Comparison of ENCODE assay signal across 17 mouse cellular contexts in genomic region chr19:29469686-29470254, GRCm38 (mm10). TPM values are rescaled to one million over a fixed set of nuclear protein-coding genes. Genes with fewer than 3 reads are reported as not detected.
DNase-seq lines count a peak whose midpoint lies in the region; ATAC-seq and TF ChIP-seq lines count a peak whose summit lies in the region.
"Had no signal": no experiment of that assay in that cellular context is flagged by ENCODE, and none has a peak within 500 bp of the region (broad histone marks: within the 10 kb centered on the region; RNA-seq: fewer than 3 reads in every experiment).

No protein-coding gene starts in this region.

- TF ChIP-seq POLR2A in kidney, adult 2 months (IDR thresholded peaks at IDR 0.05; ENCODE audit: low read depth, low read length), result no peak

- WGBS in kidney, adult 2 months, result 75% methylated on average over 2 of the region's 2 CpGs
- WGBS in heart, embryonic 14.5 days, result 52% methylated on average over 2 of the region's 2 CpGs
- 90% methylated on average over 2 of the region's 2 CpGs for WGBS in kidney, embryonic 15.5 days

- H3K4me2 ChIP-seq in heart, embryonic 14.5 days (ENCODE audit: low read length), result 0 out of 2 replicates have a peak overlapping the region, but pooled peaks have one; percentile 58
- H3K4me2 ChIP-seq in kidney, embryonic 15.5 days, result no peak overlapping the region
- H3K4me2 ChIP-seq: hindbrain, embryonic 15.5 days; limb, embryonic 12.5 days; midbrain, embryonic 13.5 days had no signal

- no peak for TF ChIP-seq CTCF in kidney, adult 2 months (conservative IDR thresholded peaks at IDR 0.05; ENCODE audit: insufficient read depth, insufficient read length, low read depth, low read length)
- TF ChIP-seq CTCF in layer of hippocampus, adult 2 months (conservative IDR thresholded peaks at IDR 0.05), result no peak

- H3K27ac ChIP-seq in kidney, adult 2 months (ENCODE audit: insufficient read depth, low read depth, low read length), result peak overlapping the region; percentile 42; the same call in 1 of the 2 replicates
- peak overlapping the region; percentile 92 to 95 for H3K27ac ChIP-seq in heart, embryonic 14.5 days (replicated peaks in 1 of 2; ENCODE audit: control insufficient read depth in 1 of 2, insufficient read depth in 1 of 2, low read depth in 2 of 2, low read length in 2 of 2)
- 0 out of 2 replicates have a peak overlapping the region, but pooled peaks have one; percentile 25 for H3K27ac ChIP-seq in kidney, embryonic 15.5 days
- H3K27ac ChIP-seq in layer of hippocampus, adult 2 months, result no peak overlapping the region
- H3K27ac ChIP-seq: hindbrain, embryonic 15.5 days; limb, embryonic 12.5 days; midbrain, embryonic 13.5 days had no signal

- H3K27me3 ChIP-seq in kidney, adult 2 months (replicated peaks; ENCODE audit: control insufficient read depth, insufficient read depth, low read length), result no peaks in the 10 kb centered on the region
- H3K27me3 ChIP-seq in heart, embryonic 14.5 days (ENCODE audit: control insufficient read depth, insufficient read depth, low read length), result no peaks in the 10 kb centered on the region
- H3K27me3 ChIP-seq in kidney, embryonic 15.5 days, result no peaks in the 10 kb centered on the region
- H3K27me3 ChIP-seq: CH12.LX; hindbrain, embryonic 15.5 days; limb, embryonic 12.5 days; midbrain, embryonic 13.5 days had no signal

- no peaks in the 10 kb centered on the region for H3K36me3 ChIP-seq in kidney, adult 2 months (ENCODE audit: control insufficient read depth, insufficient read depth, low read length)
- H3K36me3 ChIP-seq in heart, embryonic 14.5 days (ENCODE audit: control insufficient read depth, insufficient read depth, low read length), result no peaks in the 10 kb centered on the region
- no peaks in the 10 kb centered on the region for H3K36me3 ChIP-seq in kidney, embryonic 15.5 days
- H3K36me3 ChIP-seq: hindbrain, embryonic 15.5 days; limb, embryonic 12.5 days; midbrain, embryonic 13.5 days had no signal

- no peak overlapping the region for H3K9ac ChIP-seq in heart, embryonic 14.5 days (ENCODE audit: low read length)
- H3K9ac ChIP-seq in kidney, embryonic 15.5 days, result no peak overlapping the region
- H3K9ac ChIP-seq: forebrain, postnatal 0 days; hindbrain, embryonic 15.5 days; limb, embryonic 12.5 days; midbrain, embryonic 13.5 days had no signal

- ATAC-seq in heart, embryonic 14.5 days (ENCODE audit: insufficient number of reproducible peaks, insufficient read depth, low FRiP score, low read depth), result no peak
- ATAC-seq in kidney, embryonic 15.5 days (replicated peaks; ENCODE audit: low FRiP score), result no peak
- peak; percentile 54 for ATAC-seq in megakaryocyte progenitor cell, adult 5-6 weeks (replicated peaks; ENCODE audit: poor library complexity)
- ATAC-seq: midbrain, embryonic 13.5 days had no signal

- peaks cover 17% of the 10 kb centered on the region for H3K4me1 ChIP-seq in kidney, adult 2 months (ENCODE audit: control insufficient read depth, insufficient read depth, low read length)
- peaks cover 25 to 41% of the 10 kb centered on the region in 2 experiments for H3K4me1 ChIP-seq in heart, embryonic 14.5 days (ENCODE audit: control insufficient read depth in 2 of 2, insufficient read depth in 2 of 2, low read length in 2 of 2)
- peaks cover 8% of the 10 kb centered on the region for H3K4me1 ChIP-seq in kidney, embryonic 15.5 days

- no peak overlapping the region for H3K4me3 ChIP-seq in kidney, adult 2 months (ENCODE audit: insufficient read depth, low read depth, low read length)
- no peak overlapping the region for H3K4me3 ChIP-seq in heart, embryonic 14.5 days (ENCODE audit: control insufficient read depth in 1 of 2, insufficient read depth in 1 of 2, low read depth in 1 of 2, low read length in 2 of 2)
- H3K4me3 ChIP-seq in kidney, embryonic 15.5 days (replicated peaks), result no peak overlapping the region
- no peak overlapping the region for H3K4me3 ChIP-seq in layer of hippocampus, adult 2 months
- H3K4me3 ChIP-seq: hindbrain, embryonic 15.5 days; limb, embryonic 12.5 days; midbrain, embryonic 13.5 days had no signal

- H3K9me3 ChIP-seq in heart, embryonic 14.5 days (ENCODE audit: control insufficient read depth, low read length), result no peaks in the 10 kb centered on the region
- no peaks in the 10 kb centered on the region for H3K9me3 ChIP-seq in kidney, embryonic 15.5 days (replicated peaks)
- H3K9me3 ChIP-seq: hindbrain, embryonic 15.5 days; midbrain, embryonic 13.5 days had no signal

- peak; percentile 60 for DNase-seq in kidney, adult 2 months
- DNase-seq in kidney, postnatal 10 days, result no peak
- DNase-seq in layer of hippocampus, adult 2 months (ENCODE audit: low spot score in 2 of 2), result no peak
- no peak for DNase-seq in spleen, adult 18-20 months
- DNase-seq in urinary bladder, postnatal 4 days (ENCODE audit: low spot score in 2 of 2), result no peak
- DNase-seq: forebrain, postnatal 0 days had no signal

RNA-seq across cellular contexts. Expression of gene Ric1, which starts 52.3 kb away (rescaled TPM):
- polyA plus RNA-seq in kidney, adult 2 months (2012; rRNA removed), result 8.9 and 10.4 TPM in 2 replicates
- polyA plus RNA-seq in heart, embryonic 14.5 days (2014; fragmentation: Nextera tagmentation; extraction: Ambion mirVana), result 8.3 and 9.7 TPM in 2 replicates
- polyA plus RNA-seq in kidney, embryonic 15.5 days (2015; fragmentation: Nextera tagmentation; extraction: Ambion mirVana), result 14.2 and 14.6 TPM in 2 replicates
- 14.1 and 19.0 TPM in 2 replicates for total RNA-seq in megakaryocyte progenitor cell, adult 5-6 weeks (2015)
- total RNA-seq in megakaryocyte progenitor cell, adult 5-6 weeks (2017), result 20.5 and 21.6 TPM in 2 replicates
- total RNA-seq in layer of hippocampus, adult 2 months (2021), result 10 to 100 TPM; 38.7 to 47.3 TPM

RNA-seq across cellular contexts. Expression of gene Pdcd1lg2, which starts 59.1 kb away (rescaled TPM):
- 0.17 TPM in 1 of 2 replicates, not detected in the other for polyA plus RNA-seq in kidney, adult 2 months (2012; rRNA removed)
- polyA plus RNA-seq in heart, embryonic 14.5 days (2014; fragmentation: Nextera tagmentation; extraction: Ambion mirVana), result not detected in 2 replicates
- not detected in 2 replicates for polyA plus RNA-seq in kidney, embryonic 15.5 days (2015; fragmentation: Nextera tagmentation; extraction: Ambion mirVana)
- total RNA-seq in megakaryocyte progenitor cell, adult 5-6 weeks (2015), result not detected in 2 replicates
- not detected in 2 replicates for total RNA-seq in megakaryocyte progenitor cell, adult 5-6 weeks (2017)
- not detected for total RNA-seq in layer of hippocampus, adult 2 months (2021)
- total RNA-seq: adrenal gland, adult 2 months; gastrocnemius, postnatal 25 days had no signal
- polyA plus RNA-seq: adrenal gland, adult 2 months; cortical plate, adult 2 months; forebrain, postnatal 0 days; hindbrain, embryonic 15.5 days; limb, embryonic 12.5 days; neural tube, embryonic 11.5 days had no signal
